22 mouse cellular contexts compared by ENCODE assay signal in genomic region chr8:116538763-116539162, GRCm38 (mm10). TPM values are rescaled to one million over a fixed set of nuclear protein-coding genes. Genes with fewer than 3 reads are reported as not detected.
"Had no signal": no experiment of that assay in that cellular context is flagged by ENCODE, and none has a peak within 500 bp of the region (broad histone marks: within the 10 kb centered on the region; RNA-seq: fewer than 3 reads in every experiment).

No protein-coding gene starts in this region.

- H3K36me3 ChIP-seq: limb, embryonic 10.5 days; limb, embryonic 13.5 days; midbrain, embryonic 10.5 days; midbrain, embryonic 13.5 days had no signal

- H3K4me2 ChIP-seq: limb, embryonic 13.5 days; lung, embryonic 14.5 days; midbrain, embryonic 13.5 days had no signal

- H3K9ac ChIP-seq: limb, embryonic 13.5 days; liver, embryonic 14.5 days; liver, postnatal 0 days; lung, embryonic 14.5 days; midbrain, embryonic 13.5 days had no signal

- ATAC-seq: liver, postnatal 0 days; lung, postnatal 0 days; midbrain, embryonic 13.5 days had no signal

- H3K4me1 ChIP-seq: limb, embryonic 13.5 days; midbrain, embryonic 10.5 days; midbrain, embryonic 13.5 days had no signal

- H3K9me3 ChIP-seq: limb, embryonic 10.5 days; midbrain, embryonic 10.5 days; midbrain, embryonic 13.5 days had no signal

- DNase-seq: kidney, adult 2 months; kidney, postnatal 25 days; layer of hippocampus, adult 9-11 months; liver; liver, postnatal 0 days; lung, embryonic 14.5 days; retina, postnatal 1 day; right cerebral cortex, postnatal 25 days; thymus, adult 2 months; thymus, postnatal 14 days; thymus, postnatal 4 days had no signal

- H3K27me3 ChIP-seq: midbrain, embryonic 13.5 days had no signal

- H3K27ac ChIP-seq: kidney, postnatal 0 days; layer of hippocampus, adult 2 months; limb, embryonic 10.5 days; limb, embryonic 13.5 days; liver, embryonic 14.5 days; macrophage; midbrain, embryonic 10.5 days; midbrain, embryonic 13.5 days had no signal

- H3K4me3 ChIP-seq: layer of hippocampus, adult 2 months; limb, embryonic 10.5 days; limb, embryonic 13.5 days; midbrain, embryonic 10.5 days; midbrain, embryonic 13.5 days had no signal

RNA-seq across cellular contexts. Expression of gene Dynlrb2, which starts 34.0 kb away (rescaled TPM):
- polyA plus RNA-seq: kidney, embryonic 14.5 days; limb, embryonic 10.5 days; limb, embryonic 13.5 days; liver, embryonic 14.5 days; liver, postnatal 0 days; macrophage; spleen, adult 2 months had no signal
